Mouse (Mus musculus) stomach, embryonic 15.5 days (tissue): ENCODE data around the gene Dlg1. TPM values are rescaled to one million over a fixed set of nuclear protein-coding genes. Genes with fewer than 3 reads are reported as not detected.
"Not testable (repeated sequence)": the region's sequence is repeated elsewhere in the genome, so short reads cannot be mapped to it uniquely, and the experiment has no call there.

Source experiments
- ATAC-seq: fragments of 200-750 bp; cut with Nextera tagmentation; 2 replicates; pipeline ENCODE4 v1.8.0; 2017; ENCODE audit warnings: low read depth, moderate number of reproducible peaks, moderate TSS enrichment; ENCODE audit not compliant: insufficient read depth, low FRiP score
- H3K27ac ChIP-seq: fragments of 300-500 bp; sonication (generic); 2 replicates; pipeline ENCODE4 v1.5.1; 2015; ENCODE audit warnings: mild to moderate bottlenecking, inconsistent platforms
- H3K27me3 ChIP-seq: fragments of 300-500 bp; sonication (generic); replicated peaks from 2 replicates; pipeline ENCODE4 v1.6.1; 2015; ENCODE audit warnings: inconsistent platforms
- H3K36me3 ChIP-seq: fragments of 300-500 bp; sonication (generic); 2 replicates; pipeline ENCODE4 v1.6.1; 2015; ENCODE audit warnings: inconsistent platforms
- H3K4me1 ChIP-seq: fragments of 300-500 bp; sonication (generic); 2 replicates; pipeline ENCODE4 v1.6.1; 2015; ENCODE audit warnings: inconsistent platforms
- H3K4me2 ChIP-seq: fragments of 300-500 bp; sonication (generic); 2 replicates; pipeline ENCODE4 v1.6.1; 2015; ENCODE audit warnings: mild to moderate bottlenecking, inconsistent platforms
- H3K4me3 ChIP-seq: fragments of 300-500 bp; sonication (generic); replicated peaks from 2 replicates; pipeline ENCODE4 v1.5.1; 2015; ENCODE audit warnings: inconsistent platforms
- H3K9ac ChIP-seq: fragments of 300-500 bp; sonication (generic); 2 replicates; pipeline ENCODE4 v1.6.1; 2015; ENCODE audit warnings: inconsistent platforms
- H3K9me3 ChIP-seq: fragments of 300-500 bp; sonication (generic); 2 replicates; pipeline ENCODE4 v1.6.1; 2016; ENCODE audit warnings: inconsistent platforms
- WGBS: fragments of 180-500 bp; shearing (Covaris S2); methylation state at CpG from one replicate; pipeline ENCODE4 v1.1.7; 2015; 5-methylcytosine and 5-hydroxymethylcytosine counted together
- polyA plus RNA-seq: library from polyadenylated mRNA; unstranded; fragments of >200 nt; fragmentation: Nextera tagmentation; extraction: Ambion mirVana; gene quantifications from 2 replicates; pipeline ENCODE4 v1.2.1, GENCODE M21; 2015

Dlg1 gene
- polyA plus RNA-seq, 1 experiment from 2014 or later = 25.0 TPM

- Histone ChIP-seq H3K4me3 (no peak overlapping the region), H3K27ac (no peak overlapping the region; the same call in 1 of the 2 replicates), H3K9me3 (no peaks in the 10 kb centered on the region), H3K36me3 (no peaks in the 10 kb centered on the region), H3K4me1 (no peaks in the 10 kb centered on the region), H3K4me2 (no peak overlapping the region), H3K9ac (no peak overlapping the region), H3K27me3 (no peaks in the 10 kb centered on the region)
- ATAC-seq = no peak
- 36% methylated on average over 6 of the region's 6 CpGs for WGBS
Observed at GRCm38 (mm10) chr16:31696367-31696766, 33.1 kb downstream of the Dlg1 start.

GRCm38 (mm10) chr16:31697341-31697740, 34.1 kb downstream of the Dlg1 start:
- H3K27ac ChIP-seq = no peak overlapping the region
- 82% methylated on average over 4 of the region's 4 CpGs for WGBS
- H3K36me3 ChIP-seq = no peaks in the 10 kb centered on the region
- no peaks in the 10 kb centered on the region for H3K9me3 ChIP-seq
- no peak for ATAC-seq
- no peak overlapping the region for H3K4me2 ChIP-seq
- H3K4me1 ChIP-seq = no peaks in the 10 kb centered on the region
- no peak overlapping the region for H3K4me3 ChIP-seq
- no peaks in the 10 kb centered on the region for H3K27me3 ChIP-seq
- no peak overlapping the region for H3K9ac ChIP-seq

- WGBS = 19% methylated on average over 2 of the region's 2 CpGs
- Histone ChIP-seq H3K27me3 (no peaks in the 10 kb centered on the region), H3K27ac (no peak overlapping the region), H3K9ac (no peak overlapping the region), H3K4me2 (no peak overlapping the region), H3K4me3 (no peak overlapping the region), H3K36me3 (no peaks in the 10 kb centered on the region), H3K4me1 (no peaks in the 10 kb centered on the region; the same call in 1 of the 2 replicates), H3K9me3 (no peaks in the 10 kb centered on the region)
- no peak for ATAC-seq
Observed at GRCm38 (mm10) chr16:31705213-31705612, 42.0 kb downstream of the Dlg1 start.

GRCm38 (mm10) chr16:31705904-31706303, 42.7 kb downstream of the Dlg1 start:
- WGBS = 87% methylated on average over 3 of the region's 3 CpGs
- no peak overlapping the region for H3K4me2 ChIP-seq
- H3K4me1 ChIP-seq = no peaks in the 10 kb centered on the region; the same call in 1 of the 2 replicates
- ATAC-seq = no peak
- no peak overlapping the region for H3K9ac ChIP-seq
- no peaks in the 10 kb centered on the region for H3K36me3 ChIP-seq
- H3K9me3 ChIP-seq = no peaks in the 10 kb centered on the region
- H3K27ac ChIP-seq = no peak overlapping the region
- no peaks in the 10 kb centered on the region for H3K27me3 ChIP-seq
- H3K4me3 ChIP-seq = no peak overlapping the region

GRCm38 (mm10) chr16:31707326-31707725, 44.1 kb downstream of the Dlg1 start:
- H3K9me3 ChIP-seq = no peaks in the 10 kb centered on the region
- H3K4me1 ChIP-seq = no peaks in the 10 kb centered on the region; the same call in 1 of the 2 replicates
- ATAC-seq = no peak
- no peak overlapping the region for H3K9ac ChIP-seq
- no peak overlapping the region for H3K4me2 ChIP-seq
- H3K27ac ChIP-seq = no peak overlapping the region
- H3K27me3 ChIP-seq = no peaks in the 10 kb centered on the region
- WGBS = 72% methylated on average over 3 of the region's 3 CpGs
- H3K4me3 ChIP-seq = no peak overlapping the region
- no peaks in the 10 kb centered on the region for H3K36me3 ChIP-seq

GRCm38 (mm10) chr16:31722991-31723390, 59.7 kb downstream of the Dlg1 start:
- no peaks in the 10 kb centered on the region for H3K4me1 ChIP-seq
- H3K27ac ChIP-seq = no peak overlapping the region
- no peak overlapping the region for H3K4me3 ChIP-seq
- no peak overlapping the region for H3K4me2 ChIP-seq
- no peak overlapping the region for H3K9ac ChIP-seq
- H3K9me3 ChIP-seq = no peaks in the 10 kb centered on the region
- no peaks in the 10 kb centered on the region for H3K27me3 ChIP-seq
- H3K36me3 ChIP-seq = no peaks in the 10 kb centered on the region
- WGBS = 85% methylated on average over 1 of the region's 1 CpGs
- no peak for ATAC-seq

GRCm38 (mm10) chr16:31724121-31724520, 60.9 kb downstream of the Dlg1 start:
- no peak; the same call in 1 of the 2 replicates for ATAC-seq
- no peaks in the 10 kb centered on the region for H3K36me3 ChIP-seq
- H3K27me3 ChIP-seq = no peaks in the 10 kb centered on the region
- no peaks in the 10 kb centered on the region for H3K4me1 ChIP-seq
- H3K9ac ChIP-seq = no peak overlapping the region
- H3K4me2 ChIP-seq = no peak overlapping the region
- WGBS = 14% methylated on average over 1 of the region's 1 CpGs
- no peak overlapping the region for H3K4me3 ChIP-seq
- no peak overlapping the region for H3K27ac ChIP-seq
- H3K9me3 ChIP-seq = no peaks in the 10 kb centered on the region

- H3K27ac ChIP-seq = no peak overlapping the region
- no peaks in the 10 kb centered on the region for H3K27me3 ChIP-seq
- no peak overlapping the region for H3K4me2 ChIP-seq
- no peak overlapping the region for H3K4me3 ChIP-seq
- H3K4me1 ChIP-seq = no peaks in the 10 kb centered on the region
- H3K9me3 ChIP-seq = no peaks in the 10 kb centered on the region
- 84% methylated on average over 4 of the region's 4 CpGs for WGBS
- H3K36me3 ChIP-seq = no peaks in the 10 kb centered on the region
- ATAC-seq = no peak
- H3K9ac ChIP-seq = no peak overlapping the region
Observed at GRCm38 (mm10) chr16:31724818-31725217, 61.6 kb downstream of the Dlg1 start.

- 93% methylated on average over 1 of the region's 1 CpGs for WGBS
- H3K4me3 ChIP-seq, H3K4me2 ChIP-seq, H3K9ac ChIP-seq, H3K27ac ChIP-seq, H3K27me3 ChIP-seq, H3K9me3 ChIP-seq, H3K4me1 ChIP-seq, ATAC-seq, H3K36me3 ChIP-seq: not testable (repeated sequence)
Observed at GRCm38 (mm10) chr16:31730971-31731370, 67.7 kb downstream of the Dlg1 start.

- Histone ChIP-seq H3K27me3 (no peaks in the 10 kb centered on the region), H3K4me3 (no peak overlapping the region), H3K9me3 (no peaks in the 10 kb centered on the region), H3K27ac (no peak overlapping the region), H3K4me2 (no peak overlapping the region), H3K4me1 (peaks cover 3% of the 10 kb centered on the region; the same call in 1 of the 2 replicates), H3K36me3 (no peaks in the 10 kb centered on the region), H3K9ac (no peak overlapping the region)
- 68% methylated on average over 4 of the region's 4 CpGs for WGBS
- ATAC-seq = no peak
Observed at GRCm38 (mm10) chr16:31737081-31737480, 73.8 kb downstream of the Dlg1 start.

GRCm38 (mm10) chr16:31737761-31738160, 74.5 kb downstream of the Dlg1 start:
- 29% methylated on average over 3 of the region's 3 CpGs for WGBS
- no peaks in the 10 kb centered on the region for H3K27me3 ChIP-seq
- no peak overlapping the region for H3K4me3 ChIP-seq
- peaks cover 3% of the 10 kb centered on the region; the same call in 1 of the 2 replicates for H3K4me1 ChIP-seq
- H3K27ac ChIP-seq = no peak overlapping the region
- ATAC-seq = no peak
- no peak overlapping the region for H3K9ac ChIP-seq
- H3K36me3 ChIP-seq = no peaks in the 10 kb centered on the region
- H3K4me2 ChIP-seq = no peak overlapping the region
- H3K9me3 ChIP-seq = no peaks in the 10 kb centered on the region

- Histone ChIP-seq H3K9ac (no peak overlapping the region), H3K4me2 (no peak overlapping the region), H3K27me3 (no peaks in the 10 kb centered on the region), H3K4me1 (peaks cover 3% of the 10 kb centered on the region; the same call in 1 of the 2 replicates), H3K9me3 (no peaks in the 10 kb centered on the region), H3K36me3 (no peaks in the 10 kb centered on the region), H3K27ac (no peak overlapping the region), H3K4me3 (no peak overlapping the region)
- ATAC-seq = no peak
- WGBS = 65% methylated on average over 8 of the region's 8 CpGs
Observed at GRCm38 (mm10) chr16:31740271-31740670, 77.0 kb downstream of the Dlg1 start.

GRCm38 (mm10) chr16:31740704-31741103, 77.5 kb downstream of the Dlg1 start:
- H3K4me3 ChIP-seq = no peak overlapping the region
- no peaks in the 10 kb centered on the region for H3K27me3 ChIP-seq
- peaks cover 3% of the 10 kb centered on the region; the same call in 1 of the 2 replicates for H3K4me1 ChIP-seq
- no peak for ATAC-seq
- no peaks in the 10 kb centered on the region for H3K9me3 ChIP-seq
- H3K27ac ChIP-seq = no peak overlapping the region
- WGBS = 68% methylated on average over 5 of the region's 5 CpGs
- no peaks in the 10 kb centered on the region for H3K36me3 ChIP-seq
- H3K9ac ChIP-seq = no peak overlapping the region
- no peak overlapping the region for H3K4me2 ChIP-seq
